Mouse (Mus musculus) intestine, embryonic 14.5 days (tissue): ENCODE measurements around the gene Serping1. TPM values are rescaled to one million over a fixed set of nuclear protein-coding genes. Genes with fewer than 3 reads are reported as not detected.

Experiments used
- ATAC-seq: fragments of 200-750 bp; cut with Nextera tagmentation; replicated peaks from 2 replicates; pipeline ENCODE4 v1.8.0; 2017; ENCODE audit warnings: low read depth, moderate number of reproducible peaks, moderate TSS enrichment, moderate library complexity; ENCODE audit not compliant: low FRiP score, low TSS enrichment
- DNase-seq: peaks from one replicate; pipeline ENCODE4 v3.0.0-alpha.2; 2018; ENCODE audit warnings: low spot score
- H3K27ac ChIP-seq: fragments of 300-500 bp; sonication (generic); 2 replicates; pipeline ENCODE4 v1.5.1; 2014; ENCODE audit warnings: low read depth, mild to moderate bottlenecking, control low read depth
- H3K27me3 ChIP-seq: fragments of 300-500 bp; sonication (generic); replicated peaks from 2 replicates; pipeline ENCODE4 v1.6.1; 2014; ENCODE audit warnings: low read length, control low read depth; ENCODE audit not compliant: control insufficient read depth, insufficient read depth
- H3K36me3 ChIP-seq: fragments of 300-500 bp; sonication (generic); 2 replicates; pipeline ENCODE4 v1.6.1; 2014; ENCODE audit warnings: low read length, control low read depth; ENCODE audit not compliant: control insufficient read depth, insufficient read depth
- H3K4me1 ChIP-seq: fragments of 300-500 bp; sonication (generic); replicated peaks from 2 replicates; pipeline ENCODE4 v1.6.1; 2014; ENCODE audit warnings: low read length, control low read depth, mixed read lengths; ENCODE audit not compliant: control insufficient read depth, insufficient read depth
- H3K4me2 ChIP-seq: fragments of 300-500 bp; sonication (generic); 2 replicates; pipeline ENCODE4 v1.6.1; 2014; ENCODE audit warnings: low read length
- H3K4me3 ChIP-seq: fragments of 300-500 bp; sonication (generic); 2 replicates; pipeline ENCODE4 v1.5.1; 2014; ENCODE audit warnings: low read depth, low read length, control low read depth, mixed read lengths
- H3K9ac ChIP-seq: fragments of 300-500 bp; sonication (generic); 2 replicates; pipeline ENCODE4 v1.6.1; 2014; ENCODE audit warnings: mild to moderate bottlenecking, low read length
- H3K9me3 ChIP-seq: fragments of 300-500 bp; sonication (generic); 2 replicates; pipeline ENCODE4 v1.6.1; 2016; ENCODE audit warnings: low read length, control low read depth; ENCODE audit not compliant: control insufficient read depth
- WGBS: fragments of 180-500 bp; shearing (Covaris S2); extraction: QIAGEN DNeasy Blood & Tissue Kit; methylation state at CpG from one replicate; pipeline ENCODE4 v1.1.7; 2014; 5-methylcytosine and 5-hydroxymethylcytosine counted together
- polyA plus RNA-seq: library from polyadenylated mRNA; unstranded; fragments of >200 nt; fragmentation: Nextera tagmentation; extraction: Ambion mirVana; gene quantifications from 2 replicates; pipeline ENCODE4 v1.2.1, GENCODE M21; 2014

Gene Serping1
- polyA plus RNA-seq, 1 experiment from 2014 or later, result 60.9 TPM

DNA sequence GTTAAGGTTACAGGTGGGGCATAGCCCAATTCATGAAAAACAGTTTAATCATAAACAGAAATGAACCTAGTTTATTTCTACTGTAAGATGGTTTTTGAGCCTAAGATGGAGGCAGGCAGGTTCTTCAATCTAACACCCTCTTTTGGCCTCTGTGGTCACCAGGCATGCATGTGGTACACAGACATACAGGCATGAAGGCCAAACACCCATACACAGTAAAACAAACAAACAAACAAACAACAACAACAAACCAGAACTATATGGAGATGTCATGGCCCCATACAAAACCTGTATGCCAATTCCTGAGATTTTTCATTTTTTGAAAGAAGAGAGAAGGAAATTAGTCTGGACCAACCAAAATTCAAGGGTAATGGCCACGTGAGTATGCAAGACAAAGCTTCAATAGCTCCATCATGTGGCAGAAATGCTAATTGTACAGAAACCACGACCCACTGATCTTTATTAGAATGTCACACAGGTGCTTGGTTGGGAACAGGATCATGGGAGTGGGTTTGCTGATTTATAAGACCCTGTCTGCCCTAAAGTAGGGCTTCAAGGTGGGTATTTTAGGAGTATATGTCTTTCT is 16.6 kb downstream of the Serping1 start:
- DNase-seq, result no peak
- no peak overlapping the region for H3K9ac ChIP-seq
- no peak overlapping the region for H3K4me2 ChIP-seq
- H3K27ac ChIP-seq, result no peak overlapping the region
- no peaks in the 10 kb centered on the region for H3K36me3 ChIP-seq
- H3K4me1 ChIP-seq, result no peaks in the 10 kb centered on the region
- H3K4me3 ChIP-seq, result no peak overlapping the region
- H3K9me3 ChIP-seq, result no peaks in the 10 kb centered on the region
- H3K27me3 ChIP-seq, result no peaks in the 10 kb centered on the region
- no peak; the same call in 1 of the 2 replicates for ATAC-seq
- 0% methylated on average over 2 of the region's 2 CpGs for WGBS

DNA sequence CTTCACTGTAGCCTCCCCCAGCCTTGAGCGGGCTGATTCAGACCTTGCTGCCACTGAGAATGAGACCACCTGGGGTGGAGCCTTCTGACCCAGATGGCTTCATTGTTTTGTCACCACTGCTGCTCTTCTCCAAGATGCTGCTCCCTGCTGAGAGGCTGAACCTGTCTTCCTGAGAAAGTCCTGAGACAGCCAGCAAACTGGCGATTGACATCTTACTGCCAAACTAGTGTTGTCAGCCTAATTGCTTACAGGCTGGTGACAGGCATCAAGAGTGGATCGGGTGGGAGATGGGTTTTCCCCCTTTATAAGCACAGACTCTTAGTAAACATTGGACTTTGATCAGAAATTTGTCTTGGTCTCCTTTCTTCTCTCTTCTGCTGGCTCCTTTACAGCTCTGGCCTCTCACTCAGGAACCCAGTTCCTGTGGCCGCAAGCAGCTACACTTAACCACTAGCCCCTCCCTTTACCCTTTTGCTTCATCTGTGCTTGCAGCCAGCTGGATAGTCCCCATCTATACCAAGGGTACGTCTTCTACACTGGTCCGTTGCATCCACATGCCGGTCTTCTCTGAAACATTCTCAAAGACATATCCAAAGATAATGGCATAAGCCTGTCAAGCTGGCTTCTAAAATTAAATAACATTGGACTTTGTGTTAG is 18.1 kb downstream of the Serping1 start:
- no peak overlapping the region for H3K9ac ChIP-seq
- ATAC-seq (no peak), DNase-seq (no peak)
- no peaks in the 10 kb centered on the region for H3K9me3 ChIP-seq
- H3K4me3 ChIP-seq, result no peak overlapping the region
- H3K4me2 ChIP-seq, result no peak overlapping the region
- H3K4me1 ChIP-seq, result no peaks in the 10 kb centered on the region
- WGBS, result 63% methylated on average over 7 of the region's 7 CpGs
- no peak overlapping the region for H3K27ac ChIP-seq
- H3K27me3 ChIP-seq, result no peaks in the 10 kb centered on the region
- no peaks in the 10 kb centered on the region for H3K36me3 ChIP-seq

DNA sequence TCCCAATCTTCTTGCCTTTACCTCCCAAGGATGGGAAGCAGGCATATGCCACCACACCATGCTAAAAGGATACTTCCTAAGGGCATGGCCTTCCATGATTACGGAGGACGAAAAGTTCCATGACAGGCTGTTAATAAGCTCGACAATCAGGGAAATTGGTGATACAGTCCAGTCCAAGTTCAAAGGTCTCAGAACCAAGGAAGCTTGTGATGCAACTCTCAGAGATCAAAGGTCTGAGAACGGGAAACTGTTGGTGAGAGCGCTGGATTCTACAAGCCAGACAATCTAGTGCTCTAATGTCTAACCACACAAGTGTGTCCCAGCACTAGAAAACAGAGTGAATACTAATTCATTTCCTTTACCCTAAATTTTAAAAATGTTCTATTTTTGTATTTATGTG is 19.0 kb downstream of the Serping1 start:
- H3K4me3 ChIP-seq, result no peak overlapping the region
- H3K36me3 ChIP-seq, result no peaks in the 10 kb centered on the region
- no peak for DNase-seq
- no peak for ATAC-seq
- H3K9ac ChIP-seq, result no peak overlapping the region
- no peaks in the 10 kb centered on the region for H3K9me3 ChIP-seq
- 79% methylated on average over 5 of the region's 5 CpGs for whole genome bisulfite sequencing
- no peaks in the 10 kb centered on the region for H3K27me3 ChIP-seq
- no peaks in the 10 kb centered on the region for H3K4me1 ChIP-seq
- no peak overlapping the region for H3K27ac ChIP-seq
- H3K4me2 ChIP-seq, result no peak overlapping the region

GRCm38 (mm10) chr2:84750115-84750514 is 25.1 kb downstream of the Serping1 start:
- Histone ChIP-seq H3K4me1 (no peaks in the 10 kb centered on the region), H3K9ac (no peak overlapping the region), H3K27ac (no peak overlapping the region), H3K4me2 (no peak overlapping the region), H3K36me3 (no peaks in the 10 kb centered on the region), H3K27me3 (no peaks in the 10 kb centered on the region), H3K9me3 (no peaks in the 10 kb centered on the region), H3K4me3 (no peak overlapping the region)
- DNase-seq, result no peak
- no peak for ATAC-seq
- 59% methylated on average over 6 of the region's 6 CpGs for WGBS

GRCm38 (mm10) chr2:84744126-84744525 is 31.1 kb downstream of the Serping1 start:
- no peak for DNase-seq
- Histone ChIP-seq H3K9me3 (no peaks in the 10 kb centered on the region), H3K4me1 (peaks cover 23% of the 10 kb centered on the region), H3K27me3 (no peaks in the 10 kb centered on the region), H3K9ac (peak overlapping the region; percentile 100), H3K36me3 (peaks cover 14% of the 10 kb centered on the region), H3K4me2 (peak overlapping the region; percentile 93), H3K4me3 (peak overlapping the region; percentile 97), H3K27ac (peak overlapping the region; percentile 100)
- ATAC-seq, result peak; percentile 46
- WGBS, result under 1% methylated on average over 10 of the region's 10 CpGs

DNA sequence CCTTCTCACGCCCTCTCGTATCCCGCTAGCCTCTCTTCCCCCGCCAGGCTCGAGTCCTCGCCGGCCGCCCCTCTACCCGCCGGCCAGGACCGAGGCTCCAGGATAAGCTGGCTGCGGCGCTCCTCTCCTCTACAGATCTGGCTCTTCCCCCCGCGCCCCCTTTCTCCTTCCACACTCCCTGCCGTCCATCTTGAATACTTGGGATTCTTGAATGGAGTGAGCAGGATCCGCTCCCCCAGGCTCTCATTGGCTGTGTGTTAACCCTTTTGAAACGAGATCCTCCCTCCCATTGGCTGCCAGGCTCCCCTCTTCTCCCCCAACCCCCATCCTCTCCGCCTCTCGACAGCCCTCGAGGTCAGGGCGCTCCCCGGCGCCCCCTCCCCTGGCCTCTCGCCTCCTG is 31.7 kb downstream of the Serping1 start, which contains the start of gene Gm19426:
Gm19426 (minus strand) TSS at position 95 of the 400 bp plus-strand sequence.
- Histone ChIP-seq H3K36me3 (peaks cover 14% of the 10 kb centered on the region), H3K4me1 (peaks cover 28% of the 10 kb centered on the region), H3K4me3 (peak within 1 kb of the TSS; percentile 97), H3K27ac (peak within 1 kb of the TSS; percentile 100), H3K27me3 (no peaks in the 10 kb centered on the region), H3K9me3 (no peaks in the 10 kb centered on the region), H3K4me2 (peak within 1 kb of the TSS; percentile 93), H3K9ac (peak within 1 kb of the TSS; percentile 100)
- under 1% methylated on average over 25 of the region's 25 CpGs for WGBS
- peak; percentile 89 for DNase-seq
- ATAC-seq, result peak; percentile 89

DNA sequence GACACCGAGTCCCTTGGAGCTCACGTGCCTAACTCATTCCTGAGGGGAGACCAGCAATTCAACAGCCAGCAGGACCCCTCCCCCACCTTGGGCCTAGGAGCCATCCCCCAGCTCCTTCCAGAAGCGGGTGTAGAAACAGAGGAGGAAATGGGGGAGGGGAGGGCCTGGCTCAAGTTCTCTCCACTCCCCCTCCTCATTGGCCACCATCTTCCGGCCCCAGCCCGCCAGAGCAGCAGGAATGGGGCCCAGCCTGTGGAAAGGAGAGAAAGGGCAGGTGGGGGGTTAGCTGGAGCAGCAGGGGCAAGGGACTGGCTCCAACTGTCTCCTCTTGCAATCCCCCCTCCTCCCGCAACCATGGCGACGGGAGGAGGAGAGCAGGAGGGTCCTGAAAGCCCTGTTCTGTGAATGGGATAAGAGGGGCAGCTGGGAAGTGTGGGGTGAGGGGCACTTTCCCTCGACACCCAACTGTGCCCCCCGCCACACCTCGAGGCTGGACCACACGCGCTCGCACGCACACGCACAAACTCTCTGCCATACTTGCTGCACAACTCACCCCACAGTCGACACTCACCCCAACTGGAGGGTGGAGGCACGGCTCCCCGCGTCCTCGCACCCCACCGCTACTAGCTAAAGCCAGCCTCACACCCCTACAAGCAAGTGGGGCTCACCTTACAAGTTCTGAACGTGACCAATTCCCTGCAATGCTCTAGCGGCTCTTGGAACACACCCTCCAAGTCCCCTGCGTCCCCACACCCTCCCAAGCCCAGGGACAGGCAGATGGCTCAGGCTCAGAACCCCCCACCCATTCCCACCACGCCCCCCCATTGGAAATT is 32.6 kb downstream of the Serping1 start:
- peaks cover 37% of the 10 kb centered on the region for H3K4me1 ChIP-seq
- H3K27me3 ChIP-seq, result no peaks in the 10 kb centered on the region
- peak overlapping the region; percentile 100 for H3K9ac ChIP-seq
- H3K27ac ChIP-seq, result peak overlapping the region; percentile 100
- ATAC-seq, result peak; percentile 48
- peak; percentile 85 for DNase-seq
- peaks cover 14% of the 10 kb centered on the region for H3K36me3 ChIP-seq
- H3K4me3 ChIP-seq, result peak overlapping the region; percentile 97
- no peaks in the 10 kb centered on the region for H3K9me3 ChIP-seq
- WGBS, result under 1% methylated on average over 23 of the region's 26 CpGs
- H3K4me2 ChIP-seq, result peak overlapping the region; percentile 93

DNA sequence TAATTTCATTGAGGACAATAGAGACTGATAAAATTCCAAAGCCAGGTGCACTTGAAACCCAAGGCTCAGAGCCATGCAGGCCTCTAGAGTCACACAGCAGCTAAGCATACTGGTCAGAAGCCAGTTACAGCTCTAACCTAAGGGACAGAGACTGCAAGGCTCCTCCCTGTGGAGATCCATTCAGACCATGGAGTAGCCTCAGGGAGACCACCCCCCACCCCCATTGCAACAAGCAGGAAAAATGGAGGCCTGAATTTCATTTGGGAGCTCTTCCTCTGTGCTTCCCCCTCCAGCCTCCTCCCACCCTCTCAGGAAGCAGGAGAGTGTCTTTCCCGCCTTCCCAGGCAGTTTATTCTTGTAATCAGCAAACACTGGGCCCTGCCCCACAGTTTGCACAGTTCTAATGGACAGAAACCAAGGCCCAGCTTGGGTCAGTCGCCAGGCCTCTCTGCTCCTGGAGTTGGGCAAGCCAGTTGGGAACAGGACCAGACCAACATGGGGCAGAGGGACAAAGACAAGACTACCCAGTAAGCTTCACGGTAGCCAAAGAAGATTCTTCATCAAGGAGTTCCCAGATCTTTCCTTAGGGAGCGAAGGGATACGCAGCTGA is 33.3 kb downstream of the Serping1 start:
- DNase-seq, result peak; percentile 52
- Histone ChIP-seq H3K27ac (peak overlapping the region; percentile 100), H3K4me2 (peak overlapping the region; percentile 93), H3K27me3 (no peaks in the 10 kb centered on the region), H3K4me1 (peaks cover 44% of the 10 kb centered on the region), H3K9ac (peak overlapping the region; percentile 100), H3K36me3 (peaks cover 14% of the 10 kb centered on the region), H3K9me3 (no peaks in the 10 kb centered on the region), H3K4me3 (peak overlapping the region; percentile 97)
- ATAC-seq, result no peak
- 0% methylated on average over 5 of the region's 5 CpGs for WGBS
